In genomic region chr14:20388441-20389129, GRCm38 (mm10) we compare ENCODE assay signal across 8 mouse cellular contexts. TPM values are rescaled to one million over a fixed set of nuclear protein-coding genes. Genes with fewer than 3 reads are reported as not detected.
A peak's percentile ranks its signal among the peaks of the same experiment; 100 is the strongest.
DNase-seq lines count a peak whose midpoint lies in the region; ATAC-seq and TF ChIP-seq lines count a peak whose summit lies in the region.

Gene Dnajc9 (minus strand): TSS chr14:20388910.

- H3K36me3 ChIP-seq in hindbrain, postnatal 0 days (ENCODE audit: insufficient read depth, low read length): peaks cover 5% of the 10 kb centered on the region; the same call in 1 of the 2 replicates

- under 1% methylated on average over 56 of the region's 59 CpGs for WGBS in hindbrain, postnatal 0 days

- H3K4me1 ChIP-seq in hindbrain, postnatal 0 days (ENCODE audit: insufficient read depth, low read length): peaks cover 7% of the 10 kb centered on the region; the same call in 1 of the 2 replicates

- intact Hi-C loops in left cerebral cortex, adult 2 months (cut with DNase I): no loop called here

- peak within 1 kb of the TSS; percentile 86 for H3K4me2 ChIP-seq in hindbrain, postnatal 0 days (ENCODE audit: low read depth, low read length)

- H3K4me3 ChIP-seq in hindbrain, postnatal 0 days (ENCODE audit: low read length): peak within 1 kb of the TSS; percentile 61
- peak within 1 kb of the TSS; percentile 68 for H3K4me3 ChIP-seq in left cerebral cortex, adult 2 months

- no peaks in the 10 kb centered on the region for H3K27me3 ChIP-seq in hindbrain, postnatal 0 days (ENCODE audit: insufficient read depth, low read length)

- H3K9me3 ChIP-seq in hindbrain, postnatal 0 days (ENCODE audit: low read length): no peaks in the 10 kb centered on the region

- no peak for TF ChIP-seq CTCF in hindbrain, postnatal 0 days (IDR thresholded peaks at IDR 0.05; ENCODE audit: low read depth)
- TF ChIP-seq CTCF in left cerebral cortex, adult 2 months (IDR thresholded peaks at IDR 0.05): no peak

- peak within 1 kb of the TSS; percentile 75 for H3K27ac ChIP-seq in hindbrain, postnatal 0 days
- peak within 1 kb of the TSS; percentile 89 for H3K27ac ChIP-seq in left cerebral cortex, adult 2 months

- H3K9ac ChIP-seq in hindbrain, postnatal 0 days (replicated peaks; ENCODE audit: low read length): peak within 1 kb of the TSS; percentile 53

- peak; percentile 71 for ATAC-seq in hindbrain, postnatal 0 days
- peak; percentile 86 for ATAC-seq in megakaryocyte, adult 5-6 weeks (ENCODE audit: poor library complexity, severe bottlenecking)

- peak; percentile 92 for DNase-seq in T-cell, adult 2 months (ENCODE audit: low spot score)
- DNase-seq in cerebellum, postnatal 36 days: peak; percentile 95 to 97
- peak; percentile 94 for DNase-seq in gastrocnemius, adult 18-20 months (ENCODE audit: low spot score)
- peak; percentile 96 for DNase-seq in hindbrain, postnatal 0 days (ENCODE audit: low spot score)
- peak; percentile 96 for DNase-seq in left cerebral cortex, adult 2 months (ENCODE audit: extremely low spot score in 1 of 2, low spot score in 2 of 2)
- DNase-seq in right cerebral cortex, adult 2 months (ENCODE audit: low spot score in 2 of 2): peak; percentile 95 to 97
- peak; percentile 97 for DNase-seq in urinary bladder, postnatal 14 days (ENCODE audit: low spot score)

RNA-seq across cellular contexts. Expression of gene Dnajc9, which starts in this region (rescaled TPM):
- total RNA-seq in gastrocnemius, adult 18-20 months (2021): 10 to 100 TPM; 10.6 to 12.2 TPM
- 29.2 and 44.2 TPM in 2 replicates for total RNA-seq in hindbrain, postnatal 0 days (2014; rRNA removed)
- 111 and 114 TPM in 2 replicates for polyA plus RNA-seq in hindbrain, postnatal 0 days (2015; fragmentation: Nextera tagmentation; extraction: Ambion mirVana)
- total RNA-seq in left cerebral cortex, adult 2 months (2021): 10 to 100 TPM; 24.7 to 25.4 TPM
- 52.3 and 53.9 TPM in 2 replicates for total RNA-seq in megakaryocyte, adult 5-6 weeks (2015)
- 170 and 172 TPM in 2 replicates for total RNA-seq in megakaryocyte, adult 5-6 weeks (2017)

Comparison
In these comparisons a context has a peak if more than half of its experiments do, and no peak if none do; other contexts are left out.
1. Peak in every context shown above with its lines: DNase-seq, ATAC-seq, H3K4me3 ChIP-seq and H3K27ac ChIP-seq.